Mouse (Mus musculus) heart, adult 2 months (tissue): ENCODE data around the gene Cabin1.

Experiments
- CTCF ChIP-seq: fragments of 200-600 bp; IDR thresholded peaks from 2 replicates; pipeline ENCODE4 v1.8.1; 2022; ENCODE audit warnings: antibody characterized with exemption, mild to moderate bottlenecking, moderate library complexity
- EP300 ChIP-seq: fragments of 200-500 bp; IDR thresholded peaks from 2 replicates; pipeline ENCODE4 v1.6.1; 2011; ENCODE audit warnings: low read depth, low read length, control low read depth; ENCODE audit not compliant: insufficient read depth
- POLR2A ChIP-seq: fragments of 200-500 bp; IDR thresholded peaks from 2 replicates; pipeline ENCODE4 v1.6.1; 2011; ENCODE audit warnings: mild to moderate bottlenecking, low read depth, low read length, control low read depth; ENCODE audit not compliant: insufficient read depth

DNA sequence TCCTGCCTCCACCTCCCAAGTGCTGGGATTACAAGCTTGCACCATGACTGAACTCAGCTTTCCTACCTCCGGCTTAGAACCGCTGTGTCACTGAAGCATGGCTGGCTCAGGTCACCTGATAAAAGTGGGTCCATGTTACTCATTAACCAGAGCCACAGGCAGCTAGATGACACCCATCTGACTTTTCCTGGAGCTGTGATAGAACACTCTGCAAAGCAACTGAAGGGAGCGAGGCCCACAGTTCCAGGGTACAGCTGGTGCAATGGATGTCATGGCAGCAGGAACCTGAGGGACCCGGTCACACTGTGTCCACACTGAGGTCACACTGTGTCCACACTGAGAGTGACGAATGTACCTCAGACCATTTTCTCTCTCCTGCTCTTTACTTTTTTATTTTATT lies 25.7 kb upstream of the Cabin1 start:
- no peak for TF ChIP-seq POLR2A
- TF ChIP-seq CTCF: no peak
- TF ChIP-seq EP300: no peak
